Mouse (Mus musculus): ENCODE data around the gene Map3k4. TPM values are rescaled to one million over a fixed set of nuclear protein-coding genes. Genes with fewer than 3 reads are reported as not detected.

Map3k4 gene
- polyA plus RNA-seq, 1 experiment from 2014 or later: 39.7 TPM

- H3K36me3 ChIP-seq (ENCODE audit: control insufficient read depth, insufficient read depth, low read length): peaks cover 11% of the 10 kb centered on the region
- no peak overlapping the region for H3K27ac ChIP-seq (ENCODE audit: low read depth, low read length)
- WGBS: 34% methylated on average over 8 of the region's 8 CpGs
- no peak for ATAC-seq
- no peaks in the 10 kb centered on the region for H3K9me3 ChIP-seq (ENCODE audit: control insufficient read depth, low read length)
- no peaks in the 10 kb centered on the region for H3K27me3 ChIP-seq (replicated peaks; ENCODE audit: control insufficient read depth, insufficient read depth, low read length)
- H3K4me1 ChIP-seq (ENCODE audit: control insufficient read depth, insufficient read depth, low read depth, low read length): peaks cover 7% of the 10 kb centered on the region
- H3K4me3 ChIP-seq (ENCODE audit: low read length): no peak overlapping the region
- no peak overlapping the region for H3K4me2 ChIP-seq (ENCODE audit: low read length)
- no peak overlapping the region for H3K9ac ChIP-seq (ENCODE audit: low read depth, low read length)
Measured at GRCm38 (mm10) chr17:12210544-12211132, 108.0 kb downstream of the Map3k4 start.

GRCm38 (mm10) chr17:12209481-12209880 is 109.1 kb downstream of the Map3k4 start:
- no peak overlapping the region for H3K4me2 ChIP-seq (ENCODE audit: low read length)
- H3K9me3 ChIP-seq (ENCODE audit: control insufficient read depth, low read length): no peaks in the 10 kb centered on the region
- H3K4me3 ChIP-seq (ENCODE audit: low read length): no peak overlapping the region
- H3K27ac ChIP-seq (ENCODE audit: low read depth, low read length): no peak overlapping the region
- H3K4me1 ChIP-seq (ENCODE audit: control insufficient read depth, insufficient read depth, low read depth, low read length): peaks cover 18% of the 10 kb centered on the region
- 0 out of 2 replicates have a peak, but pooled peaks cover 2% of the 10 kb centered on the region for H3K36me3 ChIP-seq (ENCODE audit: control insufficient read depth, insufficient read depth, low read length)
- H3K27me3 ChIP-seq (replicated peaks; ENCODE audit: control insufficient read depth, insufficient read depth, low read length): no peaks in the 10 kb centered on the region
- no peak for ATAC-seq
- H3K9ac ChIP-seq (ENCODE audit: low read depth, low read length): no peak overlapping the region
- 84% methylated on average over 4 of the region's 4 CpGs for WGBS

GRCm38 (mm10) chr17:12207022-12207548 is 111.5 kb downstream of the Map3k4 start:
- H3K36me3 ChIP-seq (ENCODE audit: control insufficient read depth, insufficient read depth, low read length): no peaks in the 10 kb centered on the region
- no peaks in the 10 kb centered on the region for H3K27me3 ChIP-seq (replicated peaks; ENCODE audit: control insufficient read depth, insufficient read depth, low read length)
- H3K4me1 ChIP-seq (ENCODE audit: control insufficient read depth, insufficient read depth, low read depth, low read length): peaks cover 27% of the 10 kb centered on the region
- H3K4me2 ChIP-seq (ENCODE audit: low read length): no peak overlapping the region
- H3K9ac ChIP-seq (ENCODE audit: low read depth, low read length): no peak overlapping the region
- H3K27ac ChIP-seq (ENCODE audit: low read depth, low read length): no peak overlapping the region; the same call in 1 of the 2 replicates
- H3K4me3 ChIP-seq (ENCODE audit: low read length): no peak overlapping the region
- no peak for ATAC-seq
- WGBS: 21% methylated on average over 1 of the region's 1 CpGs
- H3K9me3 ChIP-seq (ENCODE audit: control insufficient read depth, low read length): no peaks in the 10 kb centered on the region

- H3K27me3 ChIP-seq (replicated peaks; ENCODE audit: control insufficient read depth, insufficient read depth, low read length): no peaks in the 10 kb centered on the region
- no peak for ATAC-seq
- no peak overlapping the region for H3K4me3 ChIP-seq (ENCODE audit: low read length)
- peaks cover 27% of the 10 kb centered on the region for H3K4me1 ChIP-seq (ENCODE audit: control insufficient read depth, insufficient read depth, low read depth, low read length)
- H3K9ac ChIP-seq (ENCODE audit: low read depth, low read length): no peak overlapping the region
- H3K4me2 ChIP-seq (ENCODE audit: low read length): no peak overlapping the region
- no peaks in the 10 kb centered on the region for H3K36me3 ChIP-seq (ENCODE audit: control insufficient read depth, insufficient read depth, low read length)
- 52% methylated on average over 3 of the region's 3 CpGs for WGBS
- H3K9me3 ChIP-seq (ENCODE audit: control insufficient read depth, low read length): no peaks in the 10 kb centered on the region
- no peak overlapping the region for H3K27ac ChIP-seq (ENCODE audit: low read depth, low read length)
Measured at GRCm38 (mm10) chr17:12206248-12206647, 112.3 kb downstream of the Map3k4 start.

- WGBS: 13% methylated on average over 4 of the region's 4 CpGs
- Histone ChIP-seq H3K9me3 (ENCODE audit: control insufficient read depth, low read length) (no peaks in the 10 kb centered on the region), H3K9ac (ENCODE audit: low read depth, low read length) (no peak overlapping the region), H3K27ac (ENCODE audit: low read depth, low read length) (no peak overlapping the region), H3K4me2 (ENCODE audit: low read length) (no peak overlapping the region), H3K27me3 (replicated peaks; ENCODE audit: control insufficient read depth, insufficient read depth, low read length) (no peaks in the 10 kb centered on the region), H3K4me1 (ENCODE audit: control insufficient read depth, insufficient read depth, low read depth, low read length) (peaks cover 27% of the 10 kb centered on the region), H3K36me3 (ENCODE audit: control insufficient read depth, insufficient read depth, low read length) (no peaks in the 10 kb centered on the region), H3K4me3 (ENCODE audit: low read length) (no peak overlapping the region)
- no peak for ATAC-seq
Measured at GRCm38 (mm10) chr17:12205694-12206075, 112.9 kb downstream of the Map3k4 start.

- Histone ChIP-seq H3K4me1 (ENCODE audit: control insufficient read depth, insufficient read depth, low read depth, low read length) (peaks cover 27% of the 10 kb centered on the region), H3K36me3 (ENCODE audit: control insufficient read depth, insufficient read depth, low read length) (no peaks in the 10 kb centered on the region), H3K9ac (ENCODE audit: low read depth, low read length) (no peak overlapping the region), H3K9me3 (ENCODE audit: control insufficient read depth, low read length) (no peaks in the 10 kb centered on the region), H3K4me3 (ENCODE audit: low read length) (no peak overlapping the region), H3K27me3 (replicated peaks; ENCODE audit: control insufficient read depth, insufficient read depth, low read length) (no peaks in the 10 kb centered on the region), H3K4me2 (ENCODE audit: low read length) (no peak overlapping the region), H3K27ac (ENCODE audit: low read depth, low read length) (no peak overlapping the region)
- 59% methylated on average over 10 of the region's 10 CpGs for WGBS
- 0 out of 2 replicates have a peak, but pooled peaks have one; percentile 1 for ATAC-seq
Measured at GRCm38 (mm10) chr17:12205015-12205693, 113.4 kb downstream of the Map3k4 start.

- H3K4me1 ChIP-seq (ENCODE audit: control insufficient read depth, insufficient read depth, low read depth, low read length): peaks cover 27% of the 10 kb centered on the region
- no peaks in the 10 kb centered on the region for H3K27me3 ChIP-seq (replicated peaks; ENCODE audit: control insufficient read depth, insufficient read depth, low read length)
Measured at GRCm38 (mm10) chr17:12204689-12205014, 113.9 kb downstream of the Map3k4 start.

GRCm38 (mm10) chr17:12204246-12204645 is 114.3 kb downstream of the Map3k4 start:
- H3K27ac ChIP-seq (ENCODE audit: low read depth, low read length): no peak overlapping the region
- no peaks in the 10 kb centered on the region for H3K27me3 ChIP-seq (replicated peaks; ENCODE audit: control insufficient read depth, insufficient read depth, low read length)
- ATAC-seq: no peak
- H3K4me2 ChIP-seq (ENCODE audit: low read length): no peak overlapping the region
- peaks cover 27% of the 10 kb centered on the region for H3K4me1 ChIP-seq (ENCODE audit: control insufficient read depth, insufficient read depth, low read depth, low read length)
- no peaks in the 10 kb centered on the region for H3K36me3 ChIP-seq (ENCODE audit: control insufficient read depth, insufficient read depth, low read length)
- 68% methylated on average over 3 of the region's 3 CpGs for WGBS
- H3K9me3 ChIP-seq (ENCODE audit: control insufficient read depth, low read length): no peaks in the 10 kb centered on the region
- no peak overlapping the region for H3K9ac ChIP-seq (ENCODE audit: low read depth, low read length)
- no peak overlapping the region for H3K4me3 ChIP-seq (ENCODE audit: low read length)

More at GRCm38 (mm10) chr17:12204689-12205014, 113.9 kb downstream of the Map3k4 start:
- no peaks in the 10 kb centered on the region for H3K9me3 ChIP-seq (ENCODE audit: control insufficient read depth, low read length)
- no peaks in the 10 kb centered on the region for H3K36me3 ChIP-seq (ENCODE audit: control insufficient read depth, insufficient read depth, low read length)
- no peak for ATAC-seq
- H3K4me2 ChIP-seq (ENCODE audit: low read length): no peak overlapping the region
- H3K27ac ChIP-seq (ENCODE audit: low read depth, low read length): no peak overlapping the region
- 80% methylated on average over 3 of the region's 3 CpGs for WGBS
- no peak overlapping the region for H3K9ac ChIP-seq (ENCODE audit: low read depth, low read length)
- no peak overlapping the region for H3K4me3 ChIP-seq (ENCODE audit: low read length)

GRCm38 (mm10) chr17:12203414-12203897 is 115.1 kb downstream of the Map3k4 start:
- Histone ChIP-seq H3K9me3 (ENCODE audit: control insufficient read depth, low read length) (no peaks in the 10 kb centered on the region), H3K36me3 (ENCODE audit: control insufficient read depth, insufficient read depth, low read length) (no peaks in the 10 kb centered on the region), H3K27ac (ENCODE audit: low read depth, low read length) (peak overlapping the region; percentile 9; the same call in 1 of the 2 replicates), H3K9ac (ENCODE audit: low read depth, low read length) (no peak overlapping the region), H3K4me1 (ENCODE audit: control insufficient read depth, insufficient read depth, low read depth, low read length) (peaks cover 27% of the 10 kb centered on the region), H3K27me3 (replicated peaks; ENCODE audit: control insufficient read depth, insufficient read depth, low read length) (no peaks in the 10 kb centered on the region), H3K4me2 (ENCODE audit: low read length) (no peak overlapping the region), H3K4me3 (ENCODE audit: low read length) (no peak overlapping the region)
- 45% methylated on average over 15 of the region's 15 CpGs for whole genome bisulfite sequencing
- ATAC-seq: peak; percentile 73

Data from hindbrain, embryonic 16.5 days (tissue).